Mouse (Mus musculus): Measurements from ENCODE around the gene Phb2.

DNA sequence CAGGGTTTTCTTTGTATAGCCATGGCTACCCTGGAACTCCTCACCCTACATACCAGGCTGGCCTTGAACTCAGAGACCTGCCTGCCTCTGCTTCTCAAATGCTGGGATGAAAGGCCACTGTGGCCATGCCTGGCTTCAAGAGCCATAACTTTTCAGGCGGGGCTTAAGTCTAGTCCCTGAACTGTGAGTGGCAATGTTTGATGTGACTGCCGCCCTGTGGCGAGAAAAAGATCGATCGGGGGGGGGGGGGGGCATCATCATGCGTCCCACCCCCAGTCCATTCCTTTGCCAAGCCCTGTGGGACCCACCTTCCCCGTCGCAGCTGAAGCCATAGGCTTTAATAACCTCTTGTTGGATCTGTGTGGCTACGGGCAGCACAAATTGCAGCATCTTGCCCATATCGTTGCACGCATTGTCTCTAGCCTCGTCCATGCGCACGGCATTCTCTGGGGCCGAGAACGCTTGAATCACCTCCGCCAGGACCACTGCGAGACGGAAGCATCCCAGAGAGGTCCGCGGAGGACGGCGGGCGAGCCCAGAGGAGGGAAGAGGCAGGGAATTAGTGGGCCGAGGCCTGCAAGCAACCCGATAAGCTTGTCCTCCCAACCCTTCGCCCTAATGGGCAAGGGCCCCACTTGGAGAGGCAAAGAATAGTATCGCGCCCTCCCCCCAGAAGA is 28.2 kb downstream of the Phb2 start:
- peak; percentile 49; the same call in 1 of the 2 replicates for TF ChIP-seq CTCF (conservative IDR thresholded peaks at IDR 0.05; ENCODE audit: insufficient read depth, insufficient read length, low read depth, low read length)
- peak; percentile 2 for TF ChIP-seq POLR2A (IDR thresholded peaks at IDR 0.05; ENCODE audit: low read depth, low read length)

All from kidney, adult 2 months (tissue).